Mouse (Mus musculus) B cell, adult 67 days (primary cell): ENCODE data around the gene Cyp4a12a. TPM values are rescaled to one million over a fixed set of nuclear protein-coding genes. Genes with fewer than 3 reads are reported as not detected.

ENCODE experiments used
- total RNA-seq, 2 experiments: library from RNA; stranded (reverse); gene quantifications; 4 replicates each; pipeline ENCODE4 v1.2.4; 2023

Cyp4a12a gene
- total RNA-seq, result not detected

GRCm38 (mm10) chr4:115298746-115299145 is at the start of gene Cyp4a12a:
TSS of gene Cyp4a12a (plus strand) at chr4:115299046.

Other genes starting within 250 kb of the Cyp4a12a start
- gene Tal1, start 242.6 kb upstream of the Cyp4a12a start, total RNA-seq, result under 1 TPM in 1 of 2 experiments, not detected in 1; 0.23 TPM
- gene Pdzk1ip1, start 210.3 kb upstream of the Cyp4a12a start, total RNA-seq, result not detected
- gene Cyp4x1, start 164.8 kb upstream of the Cyp4a12a start, total RNA-seq, result not detected
- gene Cyp4a29, start 57.0 kb upstream of the Cyp4a12a start, total RNA-seq, result not detected
- gene Cyp4a12b, start 112.6 kb downstream of the Cyp4a12a start, total RNA-seq, result not detected
- not detected for gene Cyp4a30b, start 153.6 kb downstream of the Cyp4a12a start, total RNA-seq
- not detected for gene Cyp4a14, start 197.1 kb downstream of the Cyp4a12a start, total RNA-seq
- gene Cyp4a10, start 219.2 kb downstream of the Cyp4a12a start, total RNA-seq, result not detected